Mouse (Mus musculus): Measurements from ENCODE around the gene R3hdm1.

GRCm38 (mm10) chr1:128062167-128062566 lies 40.9 kb upstream of the R3hdm1 start:
- TF ChIP-seq CTCF (IDR thresholded peaks at IDR 0.05; ENCODE audit: control insufficient read depth, insufficient read depth, low read length) = no peak
- no peak for TF ChIP-seq POLR2A (IDR thresholded peaks at IDR 0.05; ENCODE audit: borderline replicate concordance, control insufficient read depth, low read depth, low read length)

Measured in bone marrow, adult 2 months (tissue).